Mouse (Mus musculus) liver, embryonic 18 days (tissue): Measurements from ENCODE around the gene Zbtb17. TPM values are rescaled to one million over a fixed set of nuclear protein-coding genes. Genes with fewer than 3 reads are reported as not detected.

ENCODE experiments used
- polyA plus RNA-seq: library from polyadenylated mRNA; depleted of rRNA; stranded (reverse); fragments of >200 nt; gene quantifications from 2 replicates; pipeline ENCODE4 v1.2.3, GENCODE M21; 2012; rRNA removed

Gene Zbtb17
- 7.9 and 8.9 TPM in 2 replicates for polyA plus RNA-seq

DNA sequence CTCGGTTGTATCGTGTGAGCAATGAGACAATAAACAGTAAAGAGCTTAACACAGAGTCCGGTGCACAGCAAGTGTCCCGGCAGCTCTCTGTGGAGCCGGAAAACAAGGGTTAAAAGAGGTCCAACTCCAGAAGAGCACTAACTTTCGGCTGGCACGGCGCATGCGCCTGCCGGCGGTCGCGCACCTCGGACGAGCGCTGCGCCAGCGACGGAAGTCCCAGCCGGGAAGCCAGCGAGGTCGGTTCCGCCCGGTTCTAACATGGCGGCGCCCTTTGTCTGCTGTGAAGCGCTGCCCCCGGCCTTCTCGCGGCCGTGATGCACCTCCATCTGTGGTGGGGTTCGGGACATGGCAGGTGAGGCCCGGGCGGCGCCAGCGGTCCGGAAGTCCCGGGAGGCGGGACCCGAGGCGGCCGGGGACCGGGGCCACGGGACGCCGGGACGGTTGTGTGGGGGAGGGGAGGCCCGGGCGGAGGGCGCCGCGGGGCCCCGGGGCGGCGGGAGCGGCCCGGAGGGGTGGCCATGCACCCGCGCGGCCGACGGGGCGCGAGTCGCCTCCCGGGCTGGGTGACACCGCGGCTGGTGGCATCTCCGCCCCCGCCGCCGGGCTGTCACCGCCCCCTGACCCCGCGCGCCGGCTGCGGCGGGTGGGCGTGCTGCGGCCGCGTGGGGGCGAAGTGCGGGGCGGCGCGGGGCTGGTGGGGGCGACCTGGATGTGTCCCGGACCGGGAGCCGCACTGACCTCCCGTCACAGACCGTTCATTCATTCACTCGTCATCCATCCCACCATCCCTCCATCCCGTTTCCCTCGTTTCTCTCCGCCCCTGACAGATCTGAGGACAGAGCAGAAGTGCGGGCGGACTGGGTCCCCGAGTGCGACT lies at the start of gene Zbtb17:
Zbtb17 (plus strand) TSS at position 204 of the 877 bp plus-strand sequence.

DNA sequence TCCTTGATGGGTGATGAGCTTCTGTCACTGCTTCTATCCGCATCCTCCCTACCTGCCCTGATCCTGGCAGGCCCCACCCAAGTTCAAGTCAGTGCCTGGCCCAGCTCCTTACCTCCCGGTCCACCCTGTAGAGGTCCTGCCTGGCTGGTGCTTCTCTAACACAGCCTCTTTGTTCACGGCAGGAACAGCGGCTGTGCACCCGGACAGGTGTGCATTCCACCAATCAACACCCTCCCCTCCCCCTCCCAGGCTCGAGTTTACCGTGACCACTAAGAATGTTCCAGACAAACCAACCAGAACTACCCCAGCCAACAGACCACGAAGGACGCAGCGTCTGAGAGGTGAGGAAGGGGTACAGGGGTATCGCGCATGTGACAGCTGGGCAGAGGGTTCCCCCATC lies 45.9 kb upstream of the Zbtb17 start, which contains the start of gene Clcnka:
Clcnka (minus strand) TSS at position 180 of the 400 bp plus-strand sequence.

DNA sequence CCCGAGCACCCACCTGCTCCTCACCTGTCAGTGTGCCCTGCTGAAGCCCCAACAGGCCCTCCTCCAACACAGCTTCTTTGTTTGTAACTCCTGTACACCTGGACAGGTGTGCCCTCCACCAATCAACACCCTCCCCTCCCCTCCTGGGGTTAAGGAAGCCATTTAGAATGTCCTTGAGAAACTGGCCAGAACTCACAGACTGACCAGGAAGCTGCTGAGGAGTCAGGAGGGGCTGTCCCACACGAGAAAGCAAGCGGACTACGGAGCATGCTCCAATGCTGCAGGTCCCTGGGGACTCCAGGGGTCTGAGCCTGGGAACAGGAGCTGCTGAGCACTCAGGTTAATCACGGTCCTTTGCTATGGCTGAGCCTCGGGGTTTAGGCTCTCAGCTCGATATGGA lies 28.5 kb upstream of the Zbtb17 start, which contains the start of gene Clcnkb:
Clcnkb (minus strand) TSS at position 91 of the 400 bp plus-strand sequence.

DNA sequence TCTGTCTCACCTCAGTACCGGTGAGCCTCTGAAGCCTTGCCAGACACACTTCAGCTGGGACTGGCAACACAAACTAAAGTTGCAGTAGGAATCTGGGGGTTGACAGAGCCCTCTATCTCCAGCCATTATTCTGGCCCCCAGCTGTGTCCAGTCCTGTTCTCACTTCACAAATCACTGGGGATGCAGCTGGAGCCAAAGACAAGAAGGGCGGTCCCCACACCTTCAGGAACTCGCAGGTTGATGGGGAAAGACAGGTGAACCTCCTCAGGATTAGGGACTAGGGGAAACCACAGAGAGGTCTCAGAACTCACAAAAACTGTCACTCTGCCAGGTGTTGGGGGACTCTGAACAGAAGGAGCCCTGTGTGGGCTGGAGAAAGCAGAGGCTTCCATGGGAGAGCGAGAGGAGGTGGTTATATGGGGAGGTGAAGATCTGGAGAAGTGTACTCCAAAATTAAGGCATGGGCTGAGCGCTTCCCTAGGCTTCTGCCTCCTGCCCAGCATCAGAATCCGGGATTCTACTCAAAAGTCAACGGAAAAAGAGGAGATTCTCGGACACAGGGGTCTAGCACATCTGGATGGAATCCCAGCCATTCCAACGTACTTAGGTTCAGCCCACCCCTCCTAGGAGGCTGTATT lies 24.1 kb upstream of the Zbtb17 start, which contains the start of gene Hspb7:
Hspb7 (plus strand) TSS at position 588 of the 638 bp plus-strand sequence.

DNA sequence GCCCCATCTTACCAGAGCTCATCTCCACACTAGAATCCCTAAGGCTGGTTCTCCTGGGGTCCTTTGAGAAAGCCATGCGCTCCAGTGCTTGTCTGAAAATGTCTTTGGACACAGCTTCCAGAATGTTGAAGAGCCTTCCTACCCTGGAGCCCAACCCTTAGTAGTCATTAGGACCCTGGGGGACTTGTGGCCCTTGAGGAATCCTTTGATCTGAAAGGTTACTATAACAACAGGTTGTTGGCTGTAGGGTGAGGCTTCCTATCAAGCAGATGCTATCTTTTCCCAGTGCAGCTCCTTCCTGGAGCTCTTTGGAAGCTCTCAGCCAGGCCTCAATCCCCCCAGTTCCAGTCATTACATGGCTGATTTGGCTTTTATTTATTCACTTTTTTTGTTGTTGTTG lies 8.5 kb upstream of the Zbtb17 start, which contains the start of gene Srarp:
Srarp (minus strand) TSS at position 132 of the 400 bp plus-strand sequence.

Other genes with a start within 250 kb of the Zbtb17 start
- gene Rsg1, start 230.7 kb upstream of the Zbtb17 start, polyA plus RNA-seq, result 0.46 and 0.48 TPM in 2 replicates
- 2.5 and 3.2 TPM in 2 replicates for gene Arhgef19, start 205.2 kb upstream of the Zbtb17 start, polyA plus RNA-seq
- gene Epha2, start 143.4 kb upstream of the Zbtb17 start, polyA plus RNA-seq, result 2.1 and 2.2 TPM in 2 replicates
- 0.10 and 0.16 TPM in 2 replicates for gene Fam131c, start 76.4 kb upstream of the Zbtb17 start, polyA plus RNA-seq
- gene Clcnka, start 45.9 kb upstream of the Zbtb17 start, polyA plus RNA-seq, result 0.01 TPM in 1 of 2 replicates, not detected in the other
- not detected in 2 replicates for gene Clcnkb, start 28.6 kb upstream of the Zbtb17 start, polyA plus RNA-seq
- gene Hspb7, start 23.9 kb upstream of the Zbtb17 start, polyA plus RNA-seq, result 0.14 TPM in 2 replicates
- not detected in 2 replicates for gene Srarp, start 8.5 kb upstream of the Zbtb17 start, polyA plus RNA-seq
- gene Spen, start 93.9 kb downstream of the Zbtb17 start, polyA plus RNA-seq, result 1.1 and 1.8 TPM in 2 replicates
- 1.7 and 1.8 TPM in 2 replicates for gene Fblim1, start 161.4 kb downstream of the Zbtb17 start, polyA plus RNA-seq
- gene Tmem82, start 174.0 kb downstream of the Zbtb17 start, polyA plus RNA-seq, result 7.4 and 8.5 TPM in 2 replicates
- gene Slc25a34, start 179.2 kb downstream of the Zbtb17 start, polyA plus RNA-seq, result 0.41 and 0.46 TPM in 2 replicates
- 5.0 and 6.1 TPM in 2 replicates for gene Plekhm2, start 220.2 kb downstream of the Zbtb17 start, polyA plus RNA-seq
- 9.1 and 12.8 TPM in 2 replicates for gene Rsc1a1, start 240.9 kb downstream of the Zbtb17 start, polyA plus RNA-seq